Mouse (Mus musculus) stomach, postnatal 0 days (tissue): ENCODE data around the gene Cryzl2. TPM values are rescaled to one million over a fixed set of nuclear protein-coding genes. Genes with fewer than 3 reads are reported as not detected.

Experiments
- ATAC-seq: fragments of 200-750 bp; cut with Nextera tagmentation; 2 replicates; pipeline ENCODE4 v1.8.0; 2017; ENCODE audit not compliant: low FRiP score, low TSS enrichment
- DNase-seq: peaks from one replicate; pipeline ENCODE4 v3.0.0-alpha.2; 2016; ENCODE audit warnings: low spot score
- H3K27ac ChIP-seq: fragments of 300-500 bp; sonication (generic); replicated peaks from 2 replicates; pipeline ENCODE4 v1.5.1; 2014; ENCODE audit warnings: mild to moderate bottlenecking, control low read depth
- H3K27me3 ChIP-seq: fragments of 300-500 bp; sonication (generic); 2 replicates; pipeline ENCODE4 v1.6.1; 2014; ENCODE audit warnings: low read length; ENCODE audit not compliant: control insufficient read depth, insufficient read depth
- H3K36me3 ChIP-seq: fragments of 300-500 bp; sonication (generic); 2 replicates; pipeline ENCODE4 v1.6.1; 2014; ENCODE audit warnings: low read length, mixed read lengths; ENCODE audit not compliant: control insufficient read depth, insufficient read depth
- H3K4me1 ChIP-seq: fragments of 300-500 bp; sonication (generic); replicated peaks from 2 replicates; pipeline ENCODE4 v1.6.1; 2014; ENCODE audit warnings: antibody characterized with exemption; ENCODE audit not compliant: control insufficient read depth, insufficient read depth
- H3K4me2 ChIP-seq: fragments of 300-500 bp; sonication (generic); replicated peaks from 2 replicates; pipeline ENCODE4 v1.6.1; 2014; ENCODE audit warnings: low read depth, mild to moderate bottlenecking, control low read depth, moderate library complexity
- H3K4me3 ChIP-seq: fragments of 300-500 bp; sonication (generic); 2 replicates; pipeline ENCODE4 v1.5.1; 2014; ENCODE audit warnings: low read depth, low read length, control low read depth
- H3K9ac ChIP-seq: fragments of 300-500 bp; sonication (generic); 2 replicates; pipeline ENCODE4 v1.6.1; 2014; ENCODE audit warnings: mild to moderate bottlenecking, low read length, control low read depth, mixed read lengths
- H3K9me3 ChIP-seq: fragments of 300-500 bp; sonication (generic); 2 replicates; pipeline ENCODE4 v1.6.1; 2016; ENCODE audit warnings: low read length; ENCODE audit not compliant: control insufficient read depth
- CTCF ChIP-seq: IDR thresholded peaks from 2 replicates; pipeline ENCODE4 v1.5.1; 2016; ENCODE audit warnings: antibody characterized with exemption, low read depth, mild to moderate bottlenecking, moderate library complexity
- EP300 ChIP-seq: optimal IDR thresholded peaks from 2 replicates; pipeline ENCODE3; 2016; ENCODE audit warnings: antibody characterized with exemption
- WGBS: fragments of 180-500 bp; shearing (Covaris S2); extraction: QIAGEN DNeasy Blood & Tissue Kit; methylation state at CpG from one replicate; pipeline ENCODE4 v1.1.7; 2014; 5-methylcytosine and 5-hydroxymethylcytosine counted together
- polyA plus RNA-seq: library from polyadenylated mRNA; unstranded; fragments of >200 nt; fragmentation: Nextera tagmentation; extraction: Ambion mirVana; gene quantifications from 2 replicates; pipeline ENCODE4 v1.2.1, GENCODE M21; 2015

Cryzl2 gene
- polyA plus RNA-seq, 1 experiment from 2014 or later = 14.8 TPM

- H3K27me3 ChIP-seq = no peaks in the 10 kb centered on the region
- TF ChIP-seq CTCF (no peak), EP300 (no peak)
- no peak overlapping the region for H3K4me2 ChIP-seq
- ATAC-seq = no peak
- WGBS = 68% methylated on average over 6 of the region's 6 CpGs
- no peak overlapping the region for H3K4me3 ChIP-seq
- H3K9me3 ChIP-seq = no peaks in the 10 kb centered on the region
- no peaks in the 10 kb centered on the region for H3K36me3 ChIP-seq
- no peak overlapping the region for H3K9ac ChIP-seq
- no peak for DNase-seq
- no peaks in the 10 kb centered on the region for H3K4me1 ChIP-seq
- no peak overlapping the region for H3K27ac ChIP-seq
Observed at GRCm38 (mm10) chr1:157435926-157436325, 22.5 kb upstream of the Cryzl2 start.

GRCm38 (mm10) chr1:157438290-157438689 is 20.1 kb upstream of the Cryzl2 start:
- whole genome bisulfite sequencing = 81% methylated on average over 2 of the region's 2 CpGs
- DNase-seq = no peak
- no peaks in the 10 kb centered on the region for H3K27me3 ChIP-seq
- no peaks in the 10 kb centered on the region for H3K36me3 ChIP-seq
- H3K9me3 ChIP-seq = no peaks in the 10 kb centered on the region
- TF ChIP-seq CTCF = no peak
- TF ChIP-seq EP300 = no peak
- ATAC-seq = no peak
- H3K4me3 ChIP-seq = no peak overlapping the region
- H3K4me1 ChIP-seq = no peaks in the 10 kb centered on the region
- H3K9ac ChIP-seq = no peak overlapping the region
- no peak overlapping the region for H3K27ac ChIP-seq
- no peak overlapping the region for H3K4me2 ChIP-seq

DNA sequence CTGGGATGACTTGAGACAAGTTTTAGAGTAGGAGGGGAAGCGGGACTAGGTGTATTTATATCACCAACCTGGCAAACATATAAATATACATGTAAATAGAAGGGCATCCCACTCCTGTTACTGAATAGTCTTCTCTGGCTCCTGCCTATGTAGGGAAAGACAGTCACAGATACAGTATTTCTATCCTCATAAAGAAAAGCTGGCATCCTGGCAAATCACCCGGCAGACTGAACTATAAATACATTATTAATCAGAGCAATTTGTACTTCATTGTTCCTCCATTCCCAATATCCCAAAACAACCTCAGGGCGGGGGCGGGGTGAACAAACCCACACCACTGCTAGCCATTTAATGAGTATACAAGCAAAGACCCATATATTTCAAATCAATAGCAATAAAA is 19.3 kb upstream of the Cryzl2 start:
- H3K4me2 ChIP-seq = no peak overlapping the region
- no peaks in the 10 kb centered on the region for H3K4me1 ChIP-seq
- no peak for DNase-seq
- TF ChIP-seq CTCF = no peak
- no peak for TF ChIP-seq EP300
- WGBS = 80% methylated on average over 4 of the region's 4 CpGs
- no peaks in the 10 kb centered on the region for H3K27me3 ChIP-seq
- no peak overlapping the region for H3K27ac ChIP-seq
- H3K9me3 ChIP-seq = no peaks in the 10 kb centered on the region
- no peaks in the 10 kb centered on the region for H3K36me3 ChIP-seq
- H3K4me3 ChIP-seq = no peak overlapping the region
- ATAC-seq = no peak
- no peak overlapping the region for H3K9ac ChIP-seq

- DNase-seq (no peak), ATAC-seq (no peak)
- TF ChIP-seq EP300 (no peak), CTCF (no peak)
- H3K4me2 ChIP-seq = no peak overlapping the region
- no peak overlapping the region for H3K4me3 ChIP-seq
- H3K27ac ChIP-seq = peak overlapping the region; percentile 74
- H3K4me1 ChIP-seq = no peaks in the 10 kb centered on the region
- no peak overlapping the region for H3K9ac ChIP-seq
- no peaks in the 10 kb centered on the region for H3K36me3 ChIP-seq
- no peaks in the 10 kb centered on the region for H3K9me3 ChIP-seq
- H3K27me3 ChIP-seq = no peaks in the 10 kb centered on the region
- WGBS = 25% methylated on average over 14 of the region's 14 CpGs
Observed at GRCm38 (mm10) chr1:157439973-157440641, 18.3 kb upstream of the Cryzl2 start.

GRCm38 (mm10) chr1:157443026-157443722 is 15.2 kb upstream of the Cryzl2 start:
- TF ChIP-seq EP300 = no peak
- no peak for TF ChIP-seq CTCF
- Histone ChIP-seq H3K4me1 (no peaks in the 10 kb centered on the region), H3K27ac (0 out of 2 replicates have a peak overlapping the region, but pooled peaks have one; percentile 40), H3K9me3 (no peaks in the 10 kb centered on the region), H3K4me2 (peak overlapping the region; percentile 15; the same call in 1 of the 2 replicates), H3K27me3 (no peaks in the 10 kb centered on the region), H3K36me3 (no peaks in the 10 kb centered on the region), H3K9ac (no peak overlapping the region), H3K4me3 (no peak overlapping the region)
- DNase-seq (no peak), ATAC-seq (peak; percentile 24; the same call in 1 of the 2 replicates)
- WGBS = 40% methylated on average over 14 of the region's 14 CpGs
